Mouse (Mus musculus) megakaryocyte, embryonic 14.5 days (primary cell): ENCODE data around the gene Mrpl12.

Experiments
- FLI1 ChIP-seq: IDR thresholded peaks from 2 replicates; pipeline ENCODE4 v1.6.1; 2012; ENCODE audit warnings: low read length, inconsistent platforms, mixed read lengths
- GATA1 ChIP-seq: IDR thresholded peaks from 3 replicates; pipeline ENCODE4 v1.6.1; 2012; ENCODE audit warnings: mixed read lengths, low read length, inconsistent platforms, borderline replicate concordance

DNA sequence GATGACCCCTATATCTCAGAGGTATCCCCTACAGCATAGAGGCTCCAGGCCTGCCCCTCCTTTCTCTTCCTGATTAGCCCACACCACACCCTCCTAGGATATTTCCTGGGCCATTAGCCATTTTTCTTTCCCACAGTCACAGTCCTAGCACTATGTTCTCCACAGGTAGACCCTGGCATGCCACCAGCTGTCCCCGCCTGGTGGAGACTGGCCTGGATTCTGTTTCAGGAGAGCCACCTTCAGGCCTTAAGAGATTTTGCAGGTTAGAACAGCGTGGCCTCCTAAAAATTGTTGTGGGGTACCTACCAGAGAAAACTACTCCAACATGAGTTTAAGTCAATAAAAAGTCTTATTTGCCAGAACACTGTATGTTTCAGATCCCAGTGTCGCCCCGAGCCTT is 22.5 kb downstream of the Mrpl12 start:
- TF ChIP-seq GATA1 (no peak), FLI1 (no peak)
